Mouse (Mus musculus) lung, embryonic 15.5 days (tissue): ENCODE data around the gene Helt. TPM values are rescaled to one million over a fixed set of nuclear protein-coding genes. Genes with fewer than 3 reads are reported as not detected.

Experiments used
- ATAC-seq: fragments of 200-750 bp; cut with Nextera tagmentation; 2 replicates; pipeline ENCODE4 v1.8.0; 2017; ENCODE audit warnings: moderate number of reproducible peaks, borderline replicate concordance; ENCODE audit not compliant: low FRiP score, low TSS enrichment; ENCODE audit errors: extremely low read depth
- H3K27ac ChIP-seq: fragments of 300-500 bp; sonication (generic); 2 replicates; pipeline ENCODE4 v1.5.1; 2015; ENCODE audit warnings: moderate library complexity, mild to moderate bottlenecking, inconsistent platforms
- H3K27me3 ChIP-seq: fragments of 300-500 bp; sonication (generic); 2 replicates; pipeline ENCODE4 v1.6.1; 2015; ENCODE audit warnings: inconsistent platforms
- H3K36me3 ChIP-seq: fragments of 300-500 bp; sonication (generic); 2 replicates; pipeline ENCODE4 v1.6.1; 2015; ENCODE audit warnings: inconsistent platforms
- H3K4me1 ChIP-seq: fragments of 300-500 bp; sonication (generic); 2 replicates; pipeline ENCODE4 v1.6.1; 2015; ENCODE audit warnings: inconsistent platforms
- H3K4me2 ChIP-seq: fragments of 300-500 bp; sonication (generic); 2 replicates; pipeline ENCODE4 v1.6.1; 2015; ENCODE audit warnings: inconsistent platforms, mild to moderate bottlenecking, moderate library complexity
- H3K4me3 ChIP-seq: fragments of 300-500 bp; sonication (generic); 2 replicates; pipeline ENCODE4 v1.5.1; 2015; ENCODE audit warnings: mild to moderate bottlenecking, inconsistent platforms
- H3K9ac ChIP-seq: fragments of 300-500 bp; sonication (generic); 2 replicates; pipeline ENCODE4 v1.6.1; 2015; ENCODE audit warnings: inconsistent platforms
- H3K9me3 ChIP-seq: fragments of 300-500 bp; sonication (generic); 2 replicates; pipeline ENCODE4 v1.6.1; 2016; ENCODE audit warnings: inconsistent platforms
- WGBS: fragments of 180-500 bp; shearing (Covaris S2); methylation state at CpG from one replicate; pipeline ENCODE4 v1.1.7; 2015; 5-methylcytosine and 5-hydroxymethylcytosine counted together
- polyA plus RNA-seq: library from polyadenylated mRNA; unstranded; fragments of >200 nt; fragmentation: Nextera tagmentation; extraction: Ambion mirVana; gene quantifications from 2 replicates; pipeline ENCODE4 v1.2.1, GENCODE M21; 2015

Helt gene
- polyA plus RNA-seq: not detected in 2 replicates

DNA sequence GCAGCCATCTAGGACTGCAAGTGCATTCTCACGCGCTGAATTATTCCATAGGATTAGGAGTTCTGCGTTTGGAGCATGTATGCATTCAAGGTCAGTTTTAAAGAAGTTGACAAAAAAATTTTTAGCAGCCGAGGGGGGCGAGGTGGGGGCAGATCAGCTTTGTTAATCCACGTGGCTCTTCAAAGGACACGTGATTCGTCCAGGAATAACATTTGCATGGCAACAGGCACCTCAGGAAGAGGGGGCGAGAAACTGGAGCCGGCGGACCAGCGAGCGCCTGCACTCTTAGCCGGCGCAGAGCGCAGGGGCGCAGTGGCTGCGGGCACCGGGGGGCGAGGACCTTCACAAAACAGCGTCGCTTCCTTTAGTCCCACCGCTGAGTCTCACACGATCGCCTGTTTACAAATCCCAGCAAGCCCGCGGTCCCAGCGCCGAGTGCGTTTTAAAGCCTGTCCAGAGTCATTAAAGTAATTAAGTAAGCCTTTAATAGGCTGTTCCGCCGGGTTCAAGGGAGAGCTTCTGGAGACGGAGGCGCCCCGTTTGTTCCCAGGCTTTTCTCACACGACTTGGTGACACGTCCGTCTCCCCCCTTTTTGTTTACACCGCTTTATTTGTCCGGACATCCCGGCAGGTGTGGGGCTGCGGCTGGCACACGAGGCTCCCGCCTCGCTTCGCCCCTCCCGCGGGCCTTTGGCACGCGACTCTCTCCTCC, at the start of gene Helt:
Gene Helt, minus strand, starts transcription at position 491 of the 712 bp plus-strand sequence.
- Histone ChIP-seq H3K4me3 (no peak within 1 kb of the TSS; the same call in 1 of the 2 replicates), H3K27me3 (peaks cover 92% of the 10 kb centered on the region), H3K4me1 (peaks cover 13% of the 10 kb centered on the region; the same call in 1 of the 2 replicates), H3K9me3 (no peaks in the 10 kb centered on the region), H3K9ac (no peak within 1 kb of the TSS), H3K36me3 (no peaks in the 10 kb centered on the region), H3K27ac (no peak within 1 kb of the TSS), H3K4me2 (peak within 1 kb of the TSS; percentile 20; the same call in 1 of the 2 replicates)
- under 1% methylated on average over 50 of the region's 50 CpGs for WGBS
- no peak for ATAC-seq

DNA sequence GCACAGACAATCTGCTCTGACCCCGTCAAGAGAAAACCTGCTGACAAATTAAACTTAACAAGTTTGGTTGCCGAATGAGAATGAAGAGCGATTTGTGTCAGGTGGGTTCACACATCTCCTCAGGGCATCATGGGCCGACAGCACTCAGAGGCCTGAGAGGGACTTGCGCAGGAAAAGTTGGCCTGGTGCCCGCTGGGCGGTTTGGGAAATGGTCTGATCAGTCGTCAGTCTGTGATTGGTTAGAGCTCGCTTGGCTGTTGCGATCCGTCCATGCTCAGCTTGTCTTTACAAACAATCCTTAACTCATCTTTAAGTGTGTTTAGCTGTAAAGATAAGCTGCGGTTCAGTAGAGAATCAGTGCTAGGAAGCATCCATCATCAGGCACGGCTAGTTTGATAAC, 47.8 kb upstream of the Helt start:
- no peak overlapping the region for H3K9ac ChIP-seq
- no peak overlapping the region for H3K27ac ChIP-seq
- WGBS: 34% methylated on average over 13 of the region's 13 CpGs
- ATAC-seq: peak; percentile 85; the same call in 1 of the 2 replicates
- no peak overlapping the region for H3K4me3 ChIP-seq
- H3K27me3 ChIP-seq: no peaks in the 10 kb centered on the region
- no peaks in the 10 kb centered on the region for H3K9me3 ChIP-seq
- no peaks in the 10 kb centered on the region for H3K36me3 ChIP-seq
- H3K4me1 ChIP-seq: peaks cover 7% of the 10 kb centered on the region; the same call in 1 of the 2 replicates
- peak overlapping the region; percentile 36 for H3K4me2 ChIP-seq

DNA sequence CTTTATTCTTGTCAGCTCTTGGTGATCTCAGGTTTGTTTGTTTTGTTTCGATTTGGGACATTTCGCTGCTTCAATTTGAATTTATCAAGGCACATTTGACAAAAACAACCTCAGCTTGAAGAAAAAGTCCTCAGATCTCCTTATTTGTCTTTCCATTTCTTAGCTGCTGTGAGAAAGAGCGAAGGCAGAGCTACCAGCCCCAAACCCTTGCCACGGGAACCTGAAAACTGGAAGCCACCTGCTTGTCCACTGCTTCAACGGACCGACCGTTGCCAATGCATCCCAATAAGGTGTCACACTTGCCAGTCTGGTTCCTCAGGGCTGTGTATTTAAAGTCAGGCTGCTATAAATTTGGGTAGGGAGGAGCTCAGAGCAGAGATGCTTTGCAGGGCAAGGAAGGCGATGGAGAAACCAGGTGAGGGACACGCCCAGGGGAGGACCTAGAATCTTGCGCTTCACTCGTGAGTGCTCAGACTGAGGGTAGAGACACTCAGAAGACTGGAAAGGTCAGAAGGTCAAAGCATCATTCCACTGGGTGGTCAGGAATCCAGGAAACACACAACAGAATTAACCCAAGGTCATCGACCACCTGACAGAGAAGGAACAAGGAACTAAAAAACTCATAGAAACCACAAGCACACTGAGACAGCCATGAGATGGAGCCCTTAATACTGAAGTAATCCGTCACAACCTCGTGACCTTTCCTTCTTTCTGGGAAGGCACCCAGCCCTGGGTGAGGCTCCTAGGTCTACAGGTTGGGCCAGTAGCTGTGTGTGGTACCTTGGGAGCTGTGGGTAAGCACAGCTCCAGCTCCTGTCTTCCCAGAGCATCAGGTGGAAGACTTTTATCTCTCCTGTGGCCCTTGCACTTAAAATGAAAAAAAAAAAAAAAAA, 46.2 kb upstream of the Helt start:
- H3K27ac ChIP-seq: no peak overlapping the region
- 73% methylated on average over 14 of the region's 14 CpGs for WGBS
- no peak for ATAC-seq

DNA sequence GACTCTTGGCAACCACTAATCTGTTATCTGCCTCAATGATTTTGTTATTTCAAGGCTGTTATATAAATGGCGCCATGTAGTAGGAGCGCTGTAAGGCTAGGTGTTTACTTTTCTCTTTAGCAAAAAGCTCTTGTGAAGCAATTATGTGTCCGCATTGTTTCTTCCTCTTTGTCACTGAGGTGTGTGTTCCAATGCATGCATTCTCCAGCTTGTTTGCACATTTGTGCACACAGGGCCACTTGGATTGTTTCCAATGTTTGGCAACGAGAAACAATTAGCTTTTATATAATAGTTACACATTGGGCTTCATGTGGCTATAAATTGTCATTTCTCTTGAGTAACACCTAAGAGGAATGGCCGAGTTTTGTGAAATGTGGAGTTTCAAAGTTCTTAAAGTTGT, 44.8 kb upstream of the Helt start:
- Histone ChIP-seq H3K4me2 (no peak overlapping the region), H3K36me3 (no peaks in the 10 kb centered on the region), H3K9ac (no peak overlapping the region), H3K4me1 (peaks cover 7% of the 10 kb centered on the region; the same call in 1 of the 2 replicates), H3K27me3 (no peaks in the 10 kb centered on the region), H3K9me3 (no peaks in the 10 kb centered on the region), H3K27ac (peak overlapping the region; percentile 54; the same call in 1 of the 2 replicates), H3K4me3 (no peak overlapping the region)
- 42% methylated on average over 5 of the region's 5 CpGs for WGBS
- ATAC-seq: no peak

More for the DNA sequence above, 46.2 kb upstream of the Helt start:
- Histone ChIP-seq H3K9ac (no peak overlapping the region), H3K27me3 (no peaks in the 10 kb centered on the region), H3K4me2 (no peak overlapping the region), H3K36me3 (no peaks in the 10 kb centered on the region), H3K4me1 (peaks cover 7% of the 10 kb centered on the region; the same call in 1 of the 2 replicates), H3K9me3 (no peaks in the 10 kb centered on the region), H3K4me3 (no peak overlapping the region)

DNA sequence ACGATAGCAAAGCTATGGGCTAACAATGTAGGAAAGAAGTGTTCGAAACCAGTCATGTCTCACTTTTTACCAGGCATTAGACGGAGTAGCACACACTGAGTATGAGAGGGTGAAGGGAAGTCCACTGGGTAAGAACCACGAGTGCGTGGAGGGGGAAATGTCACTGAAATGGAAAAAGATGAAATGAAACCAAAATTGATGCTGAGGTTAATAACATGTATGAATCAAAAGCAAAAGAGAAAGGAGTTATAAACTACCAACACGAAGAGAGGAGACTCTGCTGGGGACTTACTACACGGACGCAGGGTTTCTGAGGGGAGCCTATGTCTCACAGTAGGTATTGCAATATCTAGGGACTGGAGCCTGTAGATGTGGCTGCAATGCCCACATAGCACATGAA, 41.9 kb upstream of the Helt start:
- Histone ChIP-seq H3K27ac (no peak overlapping the region), H3K9me3 (no peaks in the 10 kb centered on the region), H3K4me1 (peaks cover 4% of the 10 kb centered on the region; the same call in 1 of the 2 replicates), H3K36me3 (no peaks in the 10 kb centered on the region), H3K27me3 (no peaks in the 10 kb centered on the region), H3K4me3 (no peak overlapping the region), H3K9ac (no peak overlapping the region), H3K4me2 (no peak overlapping the region)
- 85% methylated on average over 8 of the region's 8 CpGs for WGBS
- no peak for ATAC-seq

DNA sequence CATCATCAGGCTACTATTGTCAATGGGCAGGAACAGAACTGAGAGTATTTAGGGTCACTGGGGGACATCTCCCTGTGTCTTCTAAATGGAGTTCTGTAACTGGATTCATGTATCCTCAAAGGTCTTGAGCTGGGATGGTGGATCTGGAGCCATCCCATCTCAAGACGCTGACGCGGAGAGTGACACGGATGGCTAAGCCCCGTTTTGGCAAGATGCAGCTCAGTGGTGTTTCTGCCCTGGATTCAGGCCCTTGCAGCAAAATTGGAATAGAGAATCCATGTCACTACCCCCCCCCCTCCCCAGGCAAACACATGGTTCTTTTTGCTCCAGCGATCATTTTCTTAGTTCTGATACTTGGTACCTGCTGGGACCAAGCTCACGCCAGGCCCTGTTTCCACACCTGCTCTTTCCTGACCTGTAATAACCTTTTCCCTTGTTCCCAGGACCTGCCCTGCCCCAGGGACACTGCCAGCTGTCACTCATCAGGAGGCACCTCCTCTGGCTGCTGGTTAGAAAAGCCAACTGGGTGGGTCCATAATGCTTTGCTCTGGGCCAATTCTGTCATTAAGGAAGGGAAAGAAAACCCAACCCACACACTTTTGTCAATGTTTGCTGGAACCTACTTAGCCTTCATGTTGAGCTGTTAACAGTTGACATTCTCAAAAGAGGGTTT, 38.1 kb upstream of the Helt start:
- Histone ChIP-seq H3K4me3 (no peak overlapping the region), H3K9me3 (no peaks in the 10 kb centered on the region), H3K36me3 (no peaks in the 10 kb centered on the region), H3K4me2 (no peak overlapping the region), H3K4me1 (0 out of 2 replicates have a peak, but pooled peaks cover 4% of the 10 kb centered on the region), H3K9ac (no peak overlapping the region), H3K27me3 (no peaks in the 10 kb centered on the region), H3K27ac (no peak overlapping the region)
- WGBS: 76% methylated on average over 7 of the region's 7 CpGs
- no peak for ATAC-seq

DNA sequence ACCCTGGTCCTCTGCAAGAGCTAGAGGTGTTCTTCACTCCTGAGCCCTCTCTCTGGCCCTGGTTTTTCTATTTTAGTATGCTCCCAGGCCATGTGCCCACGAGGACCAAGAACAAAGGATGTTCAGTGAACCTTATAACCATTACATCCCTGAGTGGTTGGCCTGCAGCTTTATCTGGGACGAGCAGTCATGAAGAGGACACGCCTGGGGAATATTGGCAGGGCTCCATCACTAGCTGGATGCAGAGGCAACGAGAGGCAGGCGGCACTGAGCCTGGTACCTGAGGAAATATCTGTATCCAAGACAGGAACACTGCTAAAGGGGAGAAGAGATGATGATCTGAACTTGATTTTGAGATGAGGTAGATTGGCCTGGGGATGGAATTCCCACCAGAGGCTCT, 37.3 kb upstream of the Helt start:
- 64% methylated on average over 5 of the region's 5 CpGs for WGBS
- no peak overlapping the region for H3K4me2 ChIP-seq
- no peaks in the 10 kb centered on the region for H3K9me3 ChIP-seq
- no peak overlapping the region for H3K27ac ChIP-seq
- ATAC-seq: no peak
- H3K9ac ChIP-seq: no peak overlapping the region
- H3K36me3 ChIP-seq: no peaks in the 10 kb centered on the region
- no peak overlapping the region for H3K4me3 ChIP-seq
- H3K27me3 ChIP-seq: no peaks in the 10 kb centered on the region
- H3K4me1 ChIP-seq: 0 out of 2 replicates have a peak, but pooled peaks cover 7% of the 10 kb centered on the region

DNA sequence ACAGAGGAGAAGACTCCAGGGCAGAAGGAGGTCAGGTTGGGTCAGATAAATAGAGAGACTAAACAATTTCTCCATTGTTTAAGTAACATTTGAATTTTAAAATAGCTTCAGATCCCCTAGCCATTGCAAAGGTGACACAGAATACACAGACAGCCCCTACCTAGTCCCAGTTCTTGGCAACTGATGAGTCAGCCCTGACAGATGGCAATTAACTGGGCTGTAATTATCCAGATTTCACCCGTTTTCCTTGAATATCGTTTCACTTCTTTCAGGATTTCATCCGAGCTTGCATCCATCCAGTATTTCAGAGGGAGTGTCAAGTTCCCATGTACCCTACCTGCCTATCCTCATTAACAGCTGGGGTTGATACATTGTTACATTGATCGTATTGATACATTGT, 34.9 kb upstream of the Helt start:
- Histone ChIP-seq H3K27ac (no peak overlapping the region), H3K27me3 (no peaks in the 10 kb centered on the region), H3K36me3 (no peaks in the 10 kb centered on the region), H3K4me1 (0 out of 2 replicates have a peak, but pooled peaks cover 7% of the 10 kb centered on the region), H3K4me3 (no peak overlapping the region), H3K9me3 (no peaks in the 10 kb centered on the region), H3K4me2 (no peak overlapping the region), H3K9ac (no peak overlapping the region)
- WGBS: 77% methylated on average over 4 of the region's 4 CpGs
- no peak for ATAC-seq

DNA sequence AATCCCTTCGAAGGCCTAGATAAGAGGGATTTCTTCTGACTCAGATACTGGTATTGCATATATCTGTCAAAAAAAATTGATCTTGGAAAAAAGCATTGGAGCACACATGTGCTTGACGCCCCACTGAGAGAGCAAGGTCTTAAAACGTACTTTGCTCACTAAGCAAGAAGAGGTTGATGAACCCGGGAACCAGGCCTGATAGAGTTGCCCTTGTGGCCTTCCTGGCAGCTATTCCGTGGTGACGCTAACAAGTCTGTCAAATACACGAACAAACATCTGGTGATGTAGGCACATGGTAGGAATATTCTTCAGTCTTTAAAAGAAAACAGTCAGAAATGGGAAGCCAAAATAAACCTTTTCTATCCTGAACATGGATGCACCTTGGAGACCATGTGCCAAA, 32.8 kb upstream of the Helt start:
- ATAC-seq: no peak
- no peaks in the 10 kb centered on the region for H3K27me3 ChIP-seq
- no peak overlapping the region for H3K9ac ChIP-seq
- no peaks in the 10 kb centered on the region for H3K9me3 ChIP-seq
- no peak overlapping the region for H3K27ac ChIP-seq
- H3K4me2 ChIP-seq: no peak overlapping the region
- 53% methylated on average over 7 of the region's 7 CpGs for WGBS
- H3K4me1 ChIP-seq: peaks cover 9% of the 10 kb centered on the region; the same call in 1 of the 2 replicates
- H3K36me3 ChIP-seq: no peaks in the 10 kb centered on the region
- no peak overlapping the region for H3K4me3 ChIP-seq

DNA sequence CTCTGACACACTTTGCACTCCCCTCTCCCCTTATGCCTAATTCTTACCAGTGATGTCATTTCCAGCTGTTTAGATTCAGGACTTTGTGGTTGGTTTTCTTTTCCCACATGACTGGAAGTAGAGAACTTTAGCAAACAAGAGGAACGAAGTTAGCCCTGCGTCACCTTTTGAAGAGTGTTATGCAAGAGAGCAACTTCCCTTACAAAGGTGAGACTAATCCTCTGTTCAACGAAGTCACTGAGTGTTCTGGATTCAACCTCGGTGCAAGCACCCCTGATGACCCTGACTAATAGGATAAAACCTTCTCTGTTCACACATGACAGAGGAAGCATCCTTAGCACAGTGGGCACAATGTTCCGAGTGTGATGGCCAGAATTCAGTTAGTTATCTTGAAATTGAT, 32.2 kb upstream of the Helt start:
- Histone ChIP-seq H3K9ac (no peak overlapping the region), H3K4me2 (no peak overlapping the region), H3K27me3 (no peaks in the 10 kb centered on the region), H3K9me3 (no peaks in the 10 kb centered on the region), H3K4me1 (peaks cover 9% of the 10 kb centered on the region; the same call in 1 of the 2 replicates), H3K4me3 (no peak overlapping the region), H3K27ac (no peak overlapping the region), H3K36me3 (no peaks in the 10 kb centered on the region)
- WGBS: 71% methylated on average over 5 of the region's 5 CpGs
- ATAC-seq: no peak

DNA sequence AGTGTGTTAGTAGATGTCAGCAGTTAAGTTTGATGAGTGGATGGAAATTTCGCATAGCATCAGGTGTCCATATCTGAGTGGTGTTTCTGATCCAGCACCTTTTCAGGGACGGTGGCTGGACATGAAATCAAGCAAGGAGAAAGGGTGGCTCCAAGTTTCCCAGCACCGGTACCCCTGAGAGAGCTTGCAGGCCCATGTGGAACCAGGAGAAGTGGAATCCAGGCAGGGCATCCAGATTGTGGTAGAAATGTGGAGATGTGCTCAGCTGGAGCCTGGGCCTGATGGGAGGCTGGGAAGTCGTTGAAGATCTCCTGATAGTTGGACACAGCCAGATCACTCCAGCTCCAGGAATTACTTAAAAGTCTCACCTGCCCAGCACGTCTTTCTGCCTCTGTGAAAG, 30.2 kb upstream of the Helt start:
- Histone ChIP-seq H3K4me3 (no peak overlapping the region), H3K36me3 (no peaks in the 10 kb centered on the region), H3K4me1 (peaks cover 9% of the 10 kb centered on the region; the same call in 1 of the 2 replicates), H3K27me3 (no peaks in the 10 kb centered on the region), H3K27ac (peak overlapping the region; percentile 57), H3K9me3 (no peaks in the 10 kb centered on the region), H3K4me2 (no peak overlapping the region), H3K9ac (no peak overlapping the region)
- 62% methylated on average over 5 of the region's 5 CpGs for WGBS
- no peak for ATAC-seq
